8 mouse cellular contexts compared by ENCODE assay signal in genomic region chr11:76468347-76468746, GRCm38 (mm10).
DNase-seq lines count a peak whose midpoint lies in the region; ATAC-seq and TF ChIP-seq lines count a peak whose summit lies in the region.

No protein-coding gene starts in this region.

- intact Hi-C loops in heart, postnatal 14 days (cut with DNase I), result no loop called here
- intact Hi-C loops in left cerebral cortex, postnatal 14 days (cut with DNase I), result no loop called here

- WGBS in heart, embryonic 15.5 days, result 6% methylated on average over 6 of the region's 6 CpGs
- 5% methylated on average over 6 of the region's 6 CpGs for WGBS in neural tube, embryonic 13.5 days

- peaks cover 4% of the 10 kb centered on the region for H3K36me3 ChIP-seq in heart, embryonic 15.5 days
- peaks cover 11% of the 10 kb centered on the region for H3K36me3 ChIP-seq in neural tube, embryonic 13.5 days

- peaks cover 44% of the 10 kb centered on the region for H3K4me1 ChIP-seq in heart, embryonic 15.5 days (replicated peaks)
- H3K4me1 ChIP-seq in neural tube, embryonic 13.5 days (replicated peaks), result peaks cover 93% of the 10 kb centered on the region

- H3K27me3 ChIP-seq in heart, embryonic 15.5 days, result no peaks in the 10 kb centered on the region
- no peaks in the 10 kb centered on the region for H3K27me3 ChIP-seq in neural tube, embryonic 13.5 days

- peak; percentile 75 for ATAC-seq in heart, embryonic 15.5 days (replicated peaks; ENCODE audit: insufficient number of reproducible peaks, insufficient read depth, low FRiP score, low read depth)
- peak; percentile 77 for ATAC-seq in neural tube, embryonic 13.5 days (ENCODE audit: low read depth)
- no peak for ATAC-seq in granulocyte monocyte progenitor cell, adult 5-6 weeks (replicated peaks; ENCODE audit: poor library complexity, severe bottlenecking)

- TF ChIP-seq POLR2A in brain, embryonic 14.5 days (IDR thresholded peaks at IDR 0.05; ENCODE audit: borderline replicate concordance, extremely low read depth, insufficient read depth, insufficient read length, poor library complexity, severe bottlenecking), result peak; percentile 6; the same call in 1 of the 2 replicates

- no peak overlapping the region for H3K4me3 ChIP-seq in heart, embryonic 15.5 days
- peak overlapping the region; percentile 44 for H3K4me3 ChIP-seq in neural tube, embryonic 13.5 days

- peak overlapping the region; percentile 25; the same call in 1 of the 2 replicates for H3K4me2 ChIP-seq in heart, embryonic 15.5 days
- H3K4me2 ChIP-seq in neural tube, embryonic 13.5 days, result peak overlapping the region; percentile 64

- TF ChIP-seq CTCF in brain, embryonic 14.5 days (IDR thresholded peaks at IDR 0.05; ENCODE audit: borderline replicate concordance, extremely low read depth, insufficient read depth, insufficient read length), result 0 out of 2 replicates have a peak, but pooled peaks have one; percentile 0

- H3K27ac ChIP-seq in heart, embryonic 15.5 days, result peak overlapping the region; percentile 68
- peak overlapping the region; percentile 91 for H3K27ac ChIP-seq in neural tube, embryonic 13.5 days (replicated peaks)

- H3K9me3 ChIP-seq in heart, embryonic 15.5 days (replicated peaks), result no peaks in the 10 kb centered on the region
- H3K9me3 ChIP-seq in neural tube, embryonic 13.5 days, result no peaks in the 10 kb centered on the region

- no peak for DNase-seq in heart, adult 9 months (ENCODE audit: low spot score in 2 of 2)
- peak; percentile 98 for DNase-seq in brain, embryonic 14.5 days (ENCODE audit: low read depth)
- DNase-seq in heart, postnatal 14 days, result peak; percentile 38 to 59
- peak; percentile 77 to 86 for DNase-seq in left cerebral cortex, postnatal 14 days (ENCODE audit: low spot score in 2 of 2)
- DNase-seq in thymus, postnatal 0 days (ENCODE audit: low spot score), result no peak

- H3K9ac ChIP-seq in heart, embryonic 15.5 days, result no peak overlapping the region
- H3K9ac ChIP-seq in neural tube, embryonic 13.5 days, result peak overlapping the region; percentile 76

Comparison
In these comparisons a context has a peak if more than half of its experiments do, and no peak if none do; other contexts are left out.
1. DNase-seq: peak in brain, embryonic 14.5 days (single experiment), heart, postnatal 14 days (2 of 2) and left cerebral cortex, postnatal 14 days (2 of 2); none in heart, adult 9 months (0 of 2) and thymus, postnatal 0 days (single experiment).